Comparison of ENCODE assay signal across 8 mouse cellular contexts in genomic region chrX:98148531-98149342, GRCm38 (mm10). TPM values are rescaled to one million over a fixed set of nuclear protein-coding genes. Genes with fewer than 3 reads are reported as not detected.
A peak's percentile ranks its signal among the peaks of the same experiment; 100 is the strongest.
DNase-seq lines count a peak whose midpoint lies in the region; ATAC-seq and TF ChIP-seq lines count a peak whose summit lies in the region.

Ar (plus strand) TSS chrX:98148769.

- TF ChIP-seq CTCF in cerebellum, adult 2 months (IDR thresholded peaks at IDR 0.05; ENCODE audit: borderline replicate concordance, insufficient read depth, low read depth, low read length), result no peak
- TF ChIP-seq CTCF in gastrocnemius, adult 2 months (IDR thresholded peaks at IDR 0.05), result no peak

- H3K27me3 ChIP-seq in cerebellum, adult 2 months (ENCODE audit: control insufficient read depth, insufficient read depth, low read length), result no peaks in the 10 kb centered on the region; the same call in 1 of the 2 replicates
- H3K27me3 ChIP-seq in hindbrain, embryonic 13.5 days, result peaks cover 56% of the 10 kb centered on the region
- peaks cover 48% of the 10 kb centered on the region for H3K27me3 ChIP-seq in limb, embryonic 12.5 days
- peaks cover 39% of the 10 kb centered on the region for H3K27me3 ChIP-seq in midbrain, embryonic 12.5 days

- no peak within 1 kb of the TSS; the same call in 1 of the 2 replicates for H3K9ac ChIP-seq in hindbrain, embryonic 13.5 days
- no peak within 1 kb of the TSS for H3K9ac ChIP-seq in limb, embryonic 12.5 days (replicated peaks)
- H3K9ac ChIP-seq in midbrain, embryonic 12.5 days (replicated peaks), result no peak within 1 kb of the TSS; the same call in 1 of the 2 replicates

- TF ChIP-seq POLR2A in cerebellum, adult 2 months (IDR thresholded peaks at IDR 0.05; ENCODE audit: borderline replicate concordance, insufficient read depth, low read length), result no peak

- H3K27ac ChIP-seq in cerebellum, adult 2 months (ENCODE audit: insufficient read depth, low read length), result no peak within 1 kb of the TSS
- peak within 1 kb of the TSS; percentile 86 for H3K27ac ChIP-seq in gastrocnemius, adult 2 months
- no peak within 1 kb of the TSS for H3K27ac ChIP-seq in hindbrain, embryonic 13.5 days
- H3K27ac ChIP-seq in limb, embryonic 12.5 days, result no peak within 1 kb of the TSS
- H3K27ac ChIP-seq in midbrain, embryonic 12.5 days (replicated peaks), result no peak within 1 kb of the TSS

- H3K36me3 ChIP-seq in hindbrain, embryonic 13.5 days, result no peaks in the 10 kb centered on the region
- no peaks in the 10 kb centered on the region for H3K36me3 ChIP-seq in limb, embryonic 12.5 days
- no peaks in the 10 kb centered on the region for H3K36me3 ChIP-seq in midbrain, embryonic 12.5 days

- H3K9me3 ChIP-seq in hindbrain, embryonic 13.5 days, result no peaks in the 10 kb centered on the region
- no peaks in the 10 kb centered on the region for H3K9me3 ChIP-seq in limb, embryonic 12.5 days
- no peaks in the 10 kb centered on the region for H3K9me3 ChIP-seq in midbrain, embryonic 12.5 days

- intact Hi-C loops in gastrocnemius, adult 2 months (cut with DNase I), result loop anchor here (10.0 kb wide), 1 partner anchor 166 kb away; no protein-coding TSS in a partner anchor

- DNase-seq in cerebellum, adult 2 months, result no peak
- DNase-seq in cerebellum, adult 9-10 months, result no peak
- DNase-seq in adrenal gland, postnatal 14 days, result peak; percentile 65
- DNase-seq in gastrocnemius, adult 2 months, result peak; percentile 68
- DNase-seq in thymus, postnatal 36 days, result peak; percentile 8 to 27

- ATAC-seq in hindbrain, embryonic 13.5 days (ENCODE audit: low FRiP score), result peak; percentile 27; the same call in 1 of the 2 replicates
- ATAC-seq in limb, embryonic 12.5 days (ENCODE audit: insufficient number of reproducible peaks, insufficient read depth, low FRiP score, low TSS enrichment, low read depth), result peak; percentile 56; the same call in 1 of the 2 replicates
- ATAC-seq in midbrain, embryonic 12.5 days (ENCODE audit: low FRiP score, low read depth), result peak; percentile 57

- peak within 1 kb of the TSS; percentile 34 for H3K4me3 ChIP-seq in cerebellum, adult 2 months (replicated peaks; ENCODE audit: insufficient read depth, low read depth, low read length)
- H3K4me3 ChIP-seq in gastrocnemius, adult 2 months, result peak within 1 kb of the TSS; percentile 80
- peak within 1 kb of the TSS; percentile 44 for H3K4me3 ChIP-seq in hindbrain, embryonic 13.5 days
- peak within 1 kb of the TSS; percentile 34 for H3K4me3 ChIP-seq in limb, embryonic 12.5 days (replicated peaks)
- H3K4me3 ChIP-seq in midbrain, embryonic 12.5 days, result peak within 1 kb of the TSS; percentile 43

- H3K4me1 ChIP-seq in cerebellum, adult 2 months (ENCODE audit: control insufficient read depth, insufficient read depth, low read length), result no peaks in the 10 kb centered on the region
- H3K4me1 ChIP-seq in hindbrain, embryonic 13.5 days (replicated peaks), result peaks cover 10% of the 10 kb centered on the region
- H3K4me1 ChIP-seq in limb, embryonic 12.5 days (replicated peaks), result no peaks in the 10 kb centered on the region
- no peaks in the 10 kb centered on the region; the same call in 1 of the 2 replicates for H3K4me1 ChIP-seq in midbrain, embryonic 12.5 days

- peak within 1 kb of the TSS; percentile 67 for H3K4me2 ChIP-seq in hindbrain, embryonic 13.5 days
- H3K4me2 ChIP-seq in limb, embryonic 12.5 days, result peak within 1 kb of the TSS; percentile 60
- H3K4me2 ChIP-seq in midbrain, embryonic 12.5 days (replicated peaks), result peak within 1 kb of the TSS; percentile 66

- 11% methylated on average over 27 of the region's 27 CpGs for WGBS in cerebellum, adult 2 months
- WGBS in hindbrain, embryonic 13.5 days, result 18% methylated on average over 18 of the region's 27 CpGs
- 14% methylated on average over 27 of the region's 27 CpGs for WGBS in limb, embryonic 12.5 days
- WGBS in midbrain, embryonic 12.5 days, result 13% methylated on average over 23 of the region's 27 CpGs

RNA-seq across cellular contexts. Expression of gene Ar, which starts in this region (rescaled TPM):
- polyA plus RNA-seq in cerebellum, adult 2 months (2012; rRNA removed), result 2.1 and 2.2 TPM in 2 replicates
- 40.3 and 47.8 TPM in 2 replicates for total RNA-seq in adrenal gland, postnatal 14 days (2021)
- 10 to 100 TPM; 13.6 to 33.3 TPM for total RNA-seq in gastrocnemius, adult 2 months (2021)
- 0.04 and 0.05 TPM in 2 replicates for polyA plus RNA-seq in hindbrain, embryonic 13.5 days (2015; fragmentation: Nextera tagmentation; extraction: Ambion mirVana)
- polyA plus RNA-seq in limb, embryonic 12.5 days (2016; fragmentation: Nextera tagmentation; extraction: Ambion mirVana), result 0.09 and 0.13 TPM in 2 replicates
- polyA plus RNA-seq in midbrain, embryonic 12.5 days (2016; fragmentation: Nextera tagmentation; extraction: Ambion mirVana), result 0.04 and 0.13 TPM in 2 replicates

Comparison
In these comparisons a context has a peak if more than half of its experiments do, and no peak if none do; other contexts are left out.
1. Peak in ATAC-seq, H3K4me3 ChIP-seq and H3K4me2 ChIP-seq in hindbrain, embryonic 13.5 days; RNA of the gene not detected or under 1 TPM.
2. Peak in ATAC-seq, H3K4me3 ChIP-seq and H3K4me2 ChIP-seq in limb, embryonic 12.5 days; RNA of the gene not detected or under 1 TPM.
3. Peak in ATAC-seq, H3K4me3 ChIP-seq and H3K4me2 ChIP-seq in midbrain, embryonic 12.5 days; RNA of the gene not detected or under 1 TPM.
4. DNase-seq: peak in adrenal gland, postnatal 14 days (single experiment), gastrocnemius, adult 2 months (single experiment) and thymus, postnatal 36 days (2 of 2); none in cerebellum, adult 2 months (0 of 2) and cerebellum, adult 9-10 months (single experiment).
5. Peak in every context shown above with its lines, with median percentiles within 50 percentile points of each other: H3K4me3 ChIP-seq, ATAC-seq and H3K4me2 ChIP-seq.